Mouse (Mus musculus) embryonic fibroblast, embryonic 13.5 days (primary cell): Measurements from ENCODE around the gene Pam16.

ENCODE experiments used
- CTCF ChIP-seq: IDR thresholded peaks from 2 replicates; pipeline ENCODE4 v1.5.1; 2011; ENCODE audit warnings: mild to moderate bottlenecking, control low read depth, low read length, moderate library complexity, borderline replicate concordance; ENCODE audit not compliant: insufficient read depth
- POLR2A ChIP-seq: IDR thresholded peaks from 2 replicates; pipeline ENCODE4 v1.6.1; 2011; ENCODE audit warnings: low read depth, mild to moderate bottlenecking, control low read depth, low read length, moderate library complexity

DNA sequence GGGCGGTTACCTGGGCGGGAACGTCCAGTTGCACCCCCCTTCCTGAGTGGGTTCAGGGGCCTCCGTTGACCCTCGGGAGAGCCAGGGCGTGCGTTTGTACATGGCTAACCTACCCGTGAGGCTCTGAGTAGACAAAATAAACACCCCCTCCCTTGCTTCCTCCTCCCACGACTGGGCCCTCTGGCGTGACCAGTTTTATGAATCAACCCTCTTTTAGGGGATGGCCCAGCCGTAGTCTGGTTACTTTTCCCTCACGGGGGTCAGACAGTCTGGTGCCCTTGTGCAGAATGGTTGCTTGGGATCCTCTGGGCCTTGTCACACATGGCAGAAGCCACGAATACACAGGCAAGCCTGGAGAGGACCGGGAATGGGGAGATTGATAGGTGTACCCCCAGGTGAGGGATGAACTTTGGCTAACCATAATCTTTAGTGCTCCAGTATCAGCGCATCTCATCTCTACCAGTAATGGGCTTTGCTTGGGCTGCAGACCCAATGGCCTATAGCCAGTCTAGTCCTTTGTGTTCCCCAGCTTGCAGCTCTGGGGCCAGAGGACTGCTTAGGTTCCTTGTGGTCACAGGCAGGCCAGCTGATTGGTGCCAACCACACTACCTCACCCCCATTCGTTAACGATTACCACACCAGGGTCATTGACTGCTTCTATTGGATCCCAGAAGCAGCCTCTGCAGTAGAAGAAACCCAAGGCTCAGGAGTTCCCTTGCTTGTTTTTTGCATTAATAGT lies 15.6 kb upstream of the Pam16 start:
- no peak for TF ChIP-seq CTCF
- TF ChIP-seq POLR2A, result peak; percentile 68
